Mouse (Mus musculus) olfactory bulb, adult 2 months (tissue): ENCODE data around the gene Slc38a10. TPM values are rescaled to one million over a fixed set of nuclear protein-coding genes. Genes with fewer than 3 reads are reported as not detected.
A peak's percentile ranks its signal among the peaks of the same experiment; 100 is the strongest.

Source experiments
- H3K27ac ChIP-seq: fragments of 200-500 bp; 2 replicates; pipeline ENCODE4 v1.5.1; 2012; ENCODE audit warnings: low read depth, low read length; ENCODE audit not compliant: insufficient read depth
- H3K4me1 ChIP-seq: fragments of 200-500 bp; 2 replicates; pipeline ENCODE4 v1.6.1; 2012; ENCODE audit warnings: low read length; ENCODE audit not compliant: control insufficient read depth, insufficient read depth
- H3K4me3 ChIP-seq: fragments of 200-500 bp; 2 replicates; pipeline ENCODE4 v1.5.1; 2012; ENCODE audit warnings: mild to moderate bottlenecking, low read depth, low read length, moderate library complexity; ENCODE audit not compliant: insufficient read depth
- CTCF ChIP-seq: fragments of 200-500 bp; IDR thresholded peaks from 2 replicates; pipeline ENCODE4 v1.5.1; 2012; ENCODE audit warnings: low read depth, mild to moderate bottlenecking, low read length, moderate library complexity; ENCODE audit not compliant: insufficient read depth
- POLR2A ChIP-seq: fragments of 200-500 bp; IDR thresholded peaks from 2 replicates; pipeline ENCODE4 v1.6.1; 2012; ENCODE audit warnings: mild to moderate bottlenecking, low read depth, low read length, moderate library complexity; ENCODE audit not compliant: insufficient read depth
- WGBS: fragments of 180-500 bp; shearing (Covaris S2); methylation state at CpG from one replicate; pipeline ENCODE4 v1.1.7; 2018; 5-methylcytosine and 5-hydroxymethylcytosine counted together
- polyA plus RNA-seq: library from polyadenylated mRNA; stranded (reverse); fragments of >200 nt; gene quantifications from 2 replicates; pipeline ENCODE4 v1.2.4, GENCODE M21; 2012; ENCODE audit warnings: low replicate concordance; ENCODE audit not compliant: missing spikeins, insufficient read depth, insufficient read length

Slc38a10 gene
- polyA plus RNA-seq, 1 experiment: 77.6 TPM

GRCm38 (mm10) chr11:120187236-120188101 lies 36.3 kb upstream of the Slc38a10 start:
- peaks cover 39% of the 10 kb centered on the region for H3K4me1 ChIP-seq
- WGBS: 9% methylated on average over 43 of the region's 43 CpGs
- TF ChIP-seq POLR2A (no peak), CTCF (no peak)
- H3K27ac ChIP-seq: peak overlapping the region; percentile 78
- H3K4me3 ChIP-seq: peak overlapping the region; percentile 63

GRCm38 (mm10) chr11:120186821-120187235 lies 35.7 kb upstream of the Slc38a10 start:
- 22% methylated on average over 20 of the region's 20 CpGs for WGBS

GRCm38 (mm10) chr11:120186145-120186740 lies 35.1 kb upstream of the Slc38a10 start:
- Histone ChIP-seq H3K4me3 (peak overlapping the region; percentile 63), H3K4me1 (peaks cover 39% of the 10 kb centered on the region), H3K27ac (peak overlapping the region; percentile 83)
- WGBS: 28% methylated on average over 18 of the region's 18 CpGs
- TF ChIP-seq POLR2A: no peak

More at GRCm38 (mm10) chr11:120186821-120187235, 35.7 kb upstream of the Slc38a10 start:
- TF ChIP-seq POLR2A: no peak
- no peak for TF ChIP-seq CTCF
- H3K27ac ChIP-seq: peak overlapping the region; percentile 78; the same call in 1 of the 2 replicates
- peaks cover 39% of the 10 kb centered on the region for H3K4me1 ChIP-seq
- peak overlapping the region; percentile 63 for H3K4me3 ChIP-seq

GRCm38 (mm10) chr11:120185316-120186141 lies 34.4 kb upstream of the Slc38a10 start:
- Histone ChIP-seq H3K4me1 (peaks cover 37% of the 10 kb centered on the region), H3K4me3 (peak overlapping the region; percentile 46), H3K27ac (peak overlapping the region; percentile 83)
- 7% methylated on average over 54 of the region's 54 CpGs for WGBS
- TF ChIP-seq CTCF (no peak), POLR2A (no peak)

GRCm38 (mm10) chr11:120184371-120185315 lies 33.5 kb upstream of the Slc38a10 start:
- TF ChIP-seq CTCF: no peak
- peak overlapping the region; percentile 83 for H3K27ac ChIP-seq
- peak overlapping the region; percentile 46 for H3K4me3 ChIP-seq
- H3K4me1 ChIP-seq: peaks cover 33% of the 10 kb centered on the region
- WGBS: 38% methylated on average over 16 of the region's 16 CpGs

DNA sequence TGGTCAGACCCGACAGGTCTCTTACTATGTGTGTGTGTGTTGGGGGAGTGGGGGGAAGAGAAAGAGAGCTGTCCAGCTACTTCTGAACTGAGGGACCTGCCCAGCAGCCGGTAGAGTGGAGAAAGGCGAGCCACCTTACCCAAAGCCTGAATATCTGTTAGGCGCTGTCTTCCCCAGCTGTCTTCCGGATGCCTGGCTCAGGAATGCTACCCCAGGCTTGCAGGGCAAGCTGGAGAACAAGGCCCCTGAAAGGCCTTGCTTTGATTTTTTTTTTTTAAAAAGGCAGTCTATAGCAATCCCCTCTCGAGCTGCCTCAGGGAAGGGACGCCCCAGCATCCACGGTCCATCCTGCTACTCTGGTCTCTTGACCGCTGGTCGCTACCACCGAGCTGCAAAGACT lies 32.6 kb upstream of the Slc38a10 start:
- no peak overlapping the region for H3K4me3 ChIP-seq
- H3K27ac ChIP-seq: no peak overlapping the region
- no peak for TF ChIP-seq CTCF
- TF ChIP-seq POLR2A: no peak
- H3K4me1 ChIP-seq: peaks cover 33% of the 10 kb centered on the region
- 89% methylated on average over 11 of the region's 11 CpGs for WGBS

GRCm38 (mm10) chr11:120183180-120183579 lies 32.0 kb upstream of the Slc38a10 start:
- TF ChIP-seq CTCF: no peak
- TF ChIP-seq POLR2A: no peak
- H3K4me3 ChIP-seq: no peak overlapping the region
- 85% methylated on average over 1 of the region's 1 CpGs for WGBS

DNA sequence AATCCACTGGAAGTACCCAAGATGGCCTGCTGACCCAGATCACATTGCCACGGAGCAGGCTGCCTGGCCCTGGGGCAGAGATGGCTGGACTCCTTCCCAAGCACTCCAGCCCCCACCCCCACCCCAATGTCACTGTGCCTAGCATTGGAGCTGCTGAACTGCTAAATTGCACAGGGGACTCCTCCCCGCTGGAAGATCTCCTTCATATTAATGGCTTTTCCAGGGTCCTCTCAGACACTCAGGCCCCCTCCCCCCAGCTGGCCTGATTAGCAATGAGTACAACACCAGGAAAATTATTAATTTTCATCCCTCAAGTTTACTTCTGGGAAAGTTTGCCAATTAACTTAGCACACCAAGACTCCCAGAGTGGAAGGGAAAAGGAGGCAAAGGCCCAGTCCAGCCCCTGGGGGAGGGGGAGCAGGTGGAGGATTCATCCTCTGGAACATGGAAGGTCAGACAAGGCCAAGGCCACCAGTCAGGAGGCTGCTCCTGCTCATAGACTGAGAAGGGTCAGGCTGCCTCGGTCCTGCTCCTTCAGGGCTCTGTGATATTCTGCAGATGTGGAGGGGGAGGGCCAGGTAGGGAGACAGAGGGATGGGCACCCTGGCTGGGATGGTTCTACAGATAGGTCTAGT lies 31.4 kb upstream of the Slc38a10 start:
- no peak for TF ChIP-seq CTCF
- no peak for TF ChIP-seq POLR2A
- WGBS: 83% methylated on average over 3 of the region's 3 CpGs
- no peak overlapping the region for H3K27ac ChIP-seq

More at GRCm38 (mm10) chr11:120183180-120183579, 32.0 kb upstream of the Slc38a10 start:
- Histone ChIP-seq H3K4me1 (peaks cover 33% of the 10 kb centered on the region), H3K27ac (no peak overlapping the region)

More for the DNA sequence above, 31.4 kb upstream of the Slc38a10 start:
- H3K4me1 ChIP-seq: peaks cover 32% of the 10 kb centered on the region
- H3K4me3 ChIP-seq: no peak overlapping the region
